Mouse (Mus musculus): ENCODE data around the gene Wdr46. TPM values are rescaled to one million over a fixed set of nuclear protein-coding genes. Genes with fewer than 3 reads are reported as not detected.

The Wdr46 gene
- polyA plus RNA-seq, 1 experiment from 2014 or later: 20.5 TPM

GRCm38 (mm10) chr17:33953961-33954565 lies 13.6 kb downstream of the Wdr46 start:
- peaks cover 52% of the 10 kb centered on the region for H3K4me1 ChIP-seq (ENCODE audit: control insufficient read depth, insufficient read depth, low read length)
- WGBS: 39% methylated on average over 5 of the region's 5 CpGs
- no peak for ATAC-seq (replicated peaks; ENCODE audit: extremely low read depth, insufficient read depth, low FRiP score)
- peak overlapping the region; percentile 99 for H3K4me3 ChIP-seq (ENCODE audit: low read length)
- H3K27me3 ChIP-seq (ENCODE audit: control insufficient read depth, insufficient read depth, low read length): no peaks in the 10 kb centered on the region
- H3K9ac ChIP-seq (ENCODE audit: low read length): peak overlapping the region; percentile 99
- H3K27ac ChIP-seq (ENCODE audit: low read length): no peak overlapping the region; the same call in 1 of the 2 replicates
- H3K9me3 ChIP-seq (replicated peaks; ENCODE audit: control insufficient read depth, low read length): no peaks in the 10 kb centered on the region
- H3K36me3 ChIP-seq (ENCODE audit: control insufficient read depth, insufficient read depth): peaks cover 30% of the 10 kb centered on the region
- peak overlapping the region; percentile 92 for H3K4me2 ChIP-seq (ENCODE audit: low read depth, low read length)

- H3K4me1 ChIP-seq (ENCODE audit: control insufficient read depth, insufficient read depth, low read length): peaks cover 48% of the 10 kb centered on the region
Observed at GRCm38 (mm10) chr17:33954646-33955554, 14.4 kb downstream of the Wdr46 start.

GRCm38 (mm10) chr17:33955555-33956214 lies 15.2 kb downstream of the Wdr46 start, which contains the start of the genes Vps52 and Rps18:
Vps52 (plus strand) TSS chr17:33955812.
Rps18 (minus strand) TSS chr17:33956001.
- peak within 1 kb of the TSS; percentile 99 for H3K9ac ChIP-seq (ENCODE audit: low read length)
- under 1% methylated on average over 50 of the region's 50 CpGs for WGBS
- H3K9me3 ChIP-seq (replicated peaks; ENCODE audit: control insufficient read depth, low read length): no peaks in the 10 kb centered on the region
- no peaks in the 10 kb centered on the region for H3K27me3 ChIP-seq (ENCODE audit: control insufficient read depth, insufficient read depth, low read length)
- peaks cover 40% of the 10 kb centered on the region for H3K36me3 ChIP-seq (ENCODE audit: control insufficient read depth, insufficient read depth)
- H3K4me1 ChIP-seq (ENCODE audit: control insufficient read depth, insufficient read depth, low read length): peaks cover 41% of the 10 kb centered on the region
- H3K4me3 ChIP-seq (ENCODE audit: low read length): peak within 1 kb of the TSS; percentile 99
- peak within 1 kb of the TSS; percentile 95 for H3K27ac ChIP-seq (ENCODE audit: low read length)
- ATAC-seq (replicated peaks; ENCODE audit: extremely low read depth, insufficient read depth, low FRiP score): peak; percentile 88
- peak within 1 kb of the TSS; percentile 92 for H3K4me2 ChIP-seq (ENCODE audit: low read depth, low read length)

More at GRCm38 (mm10) chr17:33954646-33955554, 14.4 kb downstream of the Wdr46 start:
- peak overlapping the region; percentile 99 for H3K9ac ChIP-seq (ENCODE audit: low read length)
- no peaks in the 10 kb centered on the region for H3K27me3 ChIP-seq (ENCODE audit: control insufficient read depth, insufficient read depth, low read length)
- H3K9me3 ChIP-seq (replicated peaks; ENCODE audit: control insufficient read depth, low read length): no peaks in the 10 kb centered on the region
- under 1% methylated on average over 33 of the region's 33 CpGs for WGBS
- H3K4me3 ChIP-seq (ENCODE audit: low read length): peak overlapping the region; percentile 99
- peak overlapping the region; percentile 92 for H3K4me2 ChIP-seq (ENCODE audit: low read depth, low read length)
- peaks cover 38% of the 10 kb centered on the region for H3K36me3 ChIP-seq (ENCODE audit: control insufficient read depth, insufficient read depth)
- H3K27ac ChIP-seq (ENCODE audit: low read length): peak overlapping the region; percentile 91
- peak; percentile 15 for ATAC-seq (replicated peaks; ENCODE audit: extremely low read depth, insufficient read depth, low FRiP score)

- 7% methylated on average over 10 of the region's 10 CpGs for WGBS
- ATAC-seq (replicated peaks; ENCODE audit: extremely low read depth, insufficient read depth, low FRiP score): no peak
Observed at GRCm38 (mm10) chr17:33956336-33956735, 15.9 kb downstream of the Wdr46 start.

GRCm38 (mm10) chr17:33957493-33957892 lies 17.0 kb downstream of the Wdr46 start:
- Histone ChIP-seq H3K27me3 (ENCODE audit: control insufficient read depth, insufficient read depth, low read length) (no peaks in the 10 kb centered on the region), H3K4me3 (ENCODE audit: low read length) (no peak overlapping the region), H3K36me3 (ENCODE audit: control insufficient read depth, insufficient read depth) (peaks cover 37% of the 10 kb centered on the region), H3K9me3 (replicated peaks; ENCODE audit: control insufficient read depth, low read length) (no peaks in the 10 kb centered on the region), H3K4me2 (ENCODE audit: low read depth, low read length) (no peak overlapping the region), H3K27ac (ENCODE audit: low read length) (no peak overlapping the region), H3K9ac (ENCODE audit: low read length) (no peak overlapping the region), H3K4me1 (ENCODE audit: control insufficient read depth, insufficient read depth, low read length) (peaks cover 28% of the 10 kb centered on the region)
- ATAC-seq (replicated peaks; ENCODE audit: extremely low read depth, insufficient read depth, low FRiP score): no peak
- 85% methylated on average over 6 of the region's 6 CpGs for WGBS

More at GRCm38 (mm10) chr17:33956336-33956735, 15.9 kb downstream of the Wdr46 start:
- H3K9me3 ChIP-seq (replicated peaks; ENCODE audit: control insufficient read depth, low read length): no peaks in the 10 kb centered on the region
- no peaks in the 10 kb centered on the region for H3K27me3 ChIP-seq (ENCODE audit: control insufficient read depth, insufficient read depth, low read length)
- H3K4me1 ChIP-seq (ENCODE audit: control insufficient read depth, insufficient read depth, low read length): peaks cover 39% of the 10 kb centered on the region
- H3K4me2 ChIP-seq (ENCODE audit: low read depth, low read length): peak overlapping the region; percentile 78
- H3K9ac ChIP-seq (ENCODE audit: low read length): peak overlapping the region; percentile 89
- peaks cover 42% of the 10 kb centered on the region for H3K36me3 ChIP-seq (ENCODE audit: control insufficient read depth, insufficient read depth)
- peak overlapping the region; percentile 99 for H3K4me3 ChIP-seq (ENCODE audit: low read length)
- H3K27ac ChIP-seq (ENCODE audit: low read length): peak overlapping the region; percentile 95

GRCm38 (mm10) chr17:33958451-33958850 lies 18.0 kb downstream of the Wdr46 start:
- no peak overlapping the region for H3K27ac ChIP-seq (ENCODE audit: low read length)
- H3K4me2 ChIP-seq (ENCODE audit: low read depth, low read length): no peak overlapping the region
- H3K36me3 ChIP-seq (ENCODE audit: control insufficient read depth, insufficient read depth): peaks cover 37% of the 10 kb centered on the region
- H3K9me3 ChIP-seq (replicated peaks; ENCODE audit: control insufficient read depth, low read length): no peaks in the 10 kb centered on the region
- H3K4me3 ChIP-seq (ENCODE audit: low read length): no peak overlapping the region
- no peak overlapping the region for H3K9ac ChIP-seq (ENCODE audit: low read length)
- no peak for ATAC-seq (replicated peaks; ENCODE audit: extremely low read depth, insufficient read depth, low FRiP score)
- WGBS: 92% methylated on average over 11 of the region's 11 CpGs
- H3K4me1 ChIP-seq (ENCODE audit: control insufficient read depth, insufficient read depth, low read length): peaks cover 19% of the 10 kb centered on the region
- no peaks in the 10 kb centered on the region for H3K27me3 ChIP-seq (ENCODE audit: control insufficient read depth, insufficient read depth, low read length)

GRCm38 (mm10) chr17:33959135-33959534 lies 18.7 kb downstream of the Wdr46 start:
- no peak overlapping the region for H3K9ac ChIP-seq (ENCODE audit: low read length)
- ATAC-seq (replicated peaks; ENCODE audit: extremely low read depth, insufficient read depth, low FRiP score): no peak
- peaks cover 12% of the 10 kb centered on the region for H3K4me1 ChIP-seq (ENCODE audit: control insufficient read depth, insufficient read depth, low read length)
- H3K4me3 ChIP-seq (ENCODE audit: low read length): no peak overlapping the region
- H3K36me3 ChIP-seq (ENCODE audit: control insufficient read depth, insufficient read depth): peaks cover 30% of the 10 kb centered on the region
- no peaks in the 10 kb centered on the region for H3K9me3 ChIP-seq (replicated peaks; ENCODE audit: control insufficient read depth, low read length)
- no peak overlapping the region for H3K4me2 ChIP-seq (ENCODE audit: low read depth, low read length)
- no peak overlapping the region for H3K27ac ChIP-seq (ENCODE audit: low read length)
- no peaks in the 10 kb centered on the region for H3K27me3 ChIP-seq (ENCODE audit: control insufficient read depth, insufficient read depth, low read length)
- WGBS: 91% methylated on average over 13 of the region's 13 CpGs

- Histone ChIP-seq H3K4me2 (ENCODE audit: low read depth, low read length) (no peak overlapping the region), H3K27me3 (ENCODE audit: control insufficient read depth, insufficient read depth, low read length) (no peaks in the 10 kb centered on the region), H3K4me1 (ENCODE audit: control insufficient read depth, insufficient read depth, low read length) (peaks cover 6% of the 10 kb centered on the region), H3K9me3 (replicated peaks; ENCODE audit: control insufficient read depth, low read length) (no peaks in the 10 kb centered on the region), H3K4me3 (ENCODE audit: low read length) (no peak overlapping the region), H3K36me3 (ENCODE audit: control insufficient read depth, insufficient read depth) (peaks cover 27% of the 10 kb centered on the region), H3K27ac (ENCODE audit: low read length) (no peak overlapping the region), H3K9ac (ENCODE audit: low read length) (no peak overlapping the region)
- WGBS: 89% methylated on average over 15 of the region's 15 CpGs
- ATAC-seq (replicated peaks; ENCODE audit: extremely low read depth, insufficient read depth, low FRiP score): no peak
Observed at GRCm38 (mm10) chr17:33959948-33960347, 19.5 kb downstream of the Wdr46 start.
